8 mouse cellular contexts compared by ENCODE assay signal in the genomic region with DNA sequence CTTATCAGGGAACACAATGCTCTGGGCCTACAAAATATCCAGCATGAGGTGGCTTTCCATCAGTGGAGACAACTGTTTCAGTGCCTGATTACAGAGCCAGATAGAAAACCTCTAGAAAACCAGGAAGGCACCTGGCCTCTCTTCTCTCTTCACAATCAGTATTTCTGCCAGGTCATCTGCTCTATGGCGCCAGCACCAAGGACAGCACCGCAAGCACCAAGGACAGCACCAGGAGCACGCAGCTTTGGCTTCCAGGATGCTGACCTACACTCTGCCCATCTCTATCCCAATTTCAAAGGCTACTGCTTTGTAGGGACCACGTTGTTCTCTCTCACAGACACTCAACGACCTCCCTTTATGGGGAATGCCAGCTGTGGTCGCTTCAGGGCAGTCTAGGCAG. TPM values are rescaled to one million over a fixed set of nuclear protein-coding genes. Genes with fewer than 3 reads are reported as not detected.
DNase-seq lines count a peak whose midpoint lies in the region; ATAC-seq and TF ChIP-seq lines count a peak whose summit lies in the region.

No protein-coding gene starts in this region.

- H3K27me3 ChIP-seq in heart, embryonic 10.5 days (ENCODE audit: insufficient read depth, poor library complexity, severe bottlenecking) = no peaks in the 10 kb centered on the region
- no peaks in the 10 kb centered on the region for H3K27me3 ChIP-seq in heart, embryonic 12.5 days (replicated peaks)
- no peaks in the 10 kb centered on the region for H3K27me3 ChIP-seq in ES-Bruce4 (ENCODE audit: control insufficient read depth, insufficient read depth, low read length, poor library complexity, severe bottlenecking)
- H3K27me3 ChIP-seq in limb, embryonic 10.5 days (ENCODE audit: low read depth, poor library complexity, severe bottlenecking) = no peaks in the 10 kb centered on the region

- peak; percentile 79; the same call in 1 of the 2 replicates for TF ChIP-seq EP300 in ES-Bruce4 (IDR thresholded peaks at IDR 0.05; ENCODE audit: insufficient read depth, low read depth, low read length)

- no peak for TF ChIP-seq POLR2A in ES-Bruce4 (IDR thresholded peaks at IDR 0.05; ENCODE audit: insufficient read depth, low read length)

- no peaks in the 10 kb centered on the region for H3K4me1 ChIP-seq in heart, embryonic 10.5 days
- H3K4me1 ChIP-seq in heart, embryonic 12.5 days (replicated peaks) = no peaks in the 10 kb centered on the region
- no peaks in the 10 kb centered on the region for H3K4me1 ChIP-seq in ES-Bruce4 (ENCODE audit: control insufficient read depth, insufficient read depth, low read length)
- H3K4me1 ChIP-seq in limb, embryonic 10.5 days = no peaks in the 10 kb centered on the region

- no peaks in the 10 kb centered on the region for H3K9me3 ChIP-seq in heart, embryonic 10.5 days
- H3K9me3 ChIP-seq in heart, embryonic 12.5 days (replicated peaks) = no peaks in the 10 kb centered on the region
- no peaks in the 10 kb centered on the region for H3K9me3 ChIP-seq in ES-Bruce4 (replicated peaks; ENCODE audit: control insufficient read depth, insufficient read depth, low read length, poor library complexity, severe bottlenecking)
- H3K9me3 ChIP-seq in limb, embryonic 10.5 days (replicated peaks) = no peaks in the 10 kb centered on the region

- no peak overlapping the region for H3K4me3 ChIP-seq in heart, embryonic 10.5 days
- H3K4me3 ChIP-seq in heart, embryonic 12.5 days = no peak overlapping the region
- H3K4me3 ChIP-seq in ES-Bruce4 (ENCODE audit: low read depth, low read length) = no peak overlapping the region
- H3K4me3 ChIP-seq in limb, embryonic 10.5 days = no peak overlapping the region

- DNase-seq in heart, embryonic 10.5 days (ENCODE audit: low spot score) = peak; percentile 87
- DNase-seq in embryo, embryonic 11.5 days (ENCODE audit: low read depth, low spot score) = peak; percentile 41
- DNase-seq in limb, embryonic 10.5 days (ENCODE audit: low spot score) = peak; percentile 89
- DNase-seq in thymus, postnatal 25 days = peak; percentile 51
- DNase-seq in cerebellum, postnatal 25 days = no peak
- no peak for DNase-seq in right cerebral cortex, postnatal 25 days

- ATAC-seq in heart, embryonic 12.5 days (ENCODE audit: insufficient number of reproducible peaks, low FRiP score) = no peak

- no peak overlapping the region for H3K9ac ChIP-seq in heart, embryonic 12.5 days
- no peak overlapping the region for H3K9ac ChIP-seq in ES-Bruce4 (ENCODE audit: low read depth, poor library complexity, severe bottlenecking)

- TF ChIP-seq CTCF in ES-Bruce4 (IDR thresholded peaks at IDR 0.05; ENCODE audit: low read depth, low read length) = peak; percentile 24

- no peaks in the 10 kb centered on the region for H3K36me3 ChIP-seq in heart, embryonic 10.5 days
- H3K36me3 ChIP-seq in heart, embryonic 12.5 days = peaks cover 7% of the 10 kb centered on the region; the same call in 1 of the 2 replicates
- H3K36me3 ChIP-seq in ES-Bruce4 (ENCODE audit: control insufficient read depth, insufficient read depth, low read length, poor library complexity, severe bottlenecking) = no peaks in the 10 kb centered on the region
- no peaks in the 10 kb centered on the region for H3K36me3 ChIP-seq in limb, embryonic 10.5 days

- WGBS in heart, embryonic 10.5 days = 4% methylated on average over 6 of the region's 6 CpGs
- 5% methylated on average over 6 of the region's 6 CpGs for WGBS in heart, embryonic 12.5 days
- 5% methylated on average over 6 of the region's 6 CpGs for WGBS in limb, embryonic 10.5 days

- H3K4me2 ChIP-seq in heart, embryonic 12.5 days = no peak overlapping the region

- no peak overlapping the region for H3K27ac ChIP-seq in heart, embryonic 10.5 days
- no peak overlapping the region for H3K27ac ChIP-seq in heart, embryonic 12.5 days (ENCODE audit: poor library complexity, severe bottlenecking)
- no peak overlapping the region for H3K27ac ChIP-seq in ES-Bruce4 (ENCODE audit: insufficient read depth, low read length)
- H3K27ac ChIP-seq in limb, embryonic 10.5 days = no peak overlapping the region

RNA-seq across cellular contexts. Expression of a gene that starts 36.1 kb away (rescaled TPM):
- 20.8 and 23.4 TPM in 2 replicates for polyA plus RNA-seq in heart, embryonic 10.5 days (2016; fragmentation: Nextera tagmentation; extraction: Ambion mirVana)
- polyA plus RNA-seq in heart, embryonic 12.5 days (2016; fragmentation: Nextera tagmentation; extraction: Ambion mirVana) = 19.7 and 20.0 TPM in 2 replicates
- polyA plus RNA-seq in ES-Bruce4 (2011; ENCODE audit: insufficient read depth, insufficient read length, low read depth, missing spikeins) = 7.9 and 9.0 TPM in 2 replicates
- 16.5 and 22.3 TPM in 2 replicates for polyA plus RNA-seq in limb, embryonic 10.5 days (2016; fragmentation: Nextera tagmentation; extraction: Ambion mirVana)

RNA-seq across cellular contexts. Expression of a gene that starts 56.6 kb away (rescaled TPM):
- 7.6 and 8.6 TPM in 2 replicates for polyA plus RNA-seq in heart, embryonic 10.5 days (2016; fragmentation: Nextera tagmentation; extraction: Ambion mirVana)
- polyA plus RNA-seq in heart, embryonic 12.5 days (2016; fragmentation: Nextera tagmentation; extraction: Ambion mirVana) = 11.1 and 11.8 TPM in 2 replicates
- 14.7 and 17.0 TPM in 2 replicates for polyA plus RNA-seq in ES-Bruce4 (2011; ENCODE audit: insufficient read depth, insufficient read length, low read depth, missing spikeins)
- 5.3 and 7.5 TPM in 2 replicates for polyA plus RNA-seq in limb, embryonic 10.5 days (2016; fragmentation: Nextera tagmentation; extraction: Ambion mirVana)

RNA-seq across cellular contexts. Expression of a gene that starts 56.7 kb away (rescaled TPM):
- 121 and 170 TPM in 2 replicates for polyA plus RNA-seq in heart, embryonic 10.5 days (2016; fragmentation: Nextera tagmentation; extraction: Ambion mirVana)
- polyA plus RNA-seq in heart, embryonic 12.5 days (2016; fragmentation: Nextera tagmentation; extraction: Ambion mirVana) = 99.8 and 114 TPM in 2 replicates
- 114 and 117 TPM in 2 replicates for polyA plus RNA-seq in ES-Bruce4 (2011; ENCODE audit: insufficient read depth, insufficient read length, low read depth, missing spikeins)
- polyA plus RNA-seq in limb, embryonic 10.5 days (2016; fragmentation: Nextera tagmentation; extraction: Ambion mirVana) = 194 and 232 TPM in 2 replicates

Comparison
In these comparisons a context has a peak if more than half of its experiments do, and no peak if none do; other contexts are left out.
1. DNase-seq: peak in heart, embryonic 10.5 days (single experiment), embryo, embryonic 11.5 days (single experiment), limb, embryonic 10.5 days (single experiment) and thymus, postnatal 25 days (single experiment); none in cerebellum, postnatal 25 days (0 of 2) and right cerebral cortex, postnatal 25 days (single experiment).